Mouse (Mus musculus): Measurements from ENCODE around the gene Hivep3.

DNA sequence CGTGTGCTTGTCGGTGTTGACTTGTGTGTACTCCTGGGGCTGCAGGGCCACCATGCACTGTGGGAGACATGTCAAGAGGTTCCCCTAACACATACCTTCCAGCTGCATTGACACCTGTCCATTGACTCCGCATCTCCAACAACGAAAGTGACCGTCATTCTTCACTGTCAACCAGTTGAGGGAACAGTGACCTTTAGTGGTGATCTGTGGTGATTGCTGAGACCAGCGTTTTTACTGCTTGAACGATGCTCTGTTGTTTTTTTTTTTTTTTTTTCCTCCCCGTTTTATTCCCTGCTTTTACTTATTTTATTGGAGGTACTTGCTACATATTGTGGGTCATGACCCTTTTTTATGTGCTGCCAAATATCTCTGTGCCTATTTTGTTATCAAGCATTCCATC is 323.9 kb downstream of the Hivep3 start:
- TF ChIP-seq POLR2A (IDR thresholded peaks at IDR 0.05; ENCODE audit: insufficient read length, low read depth) (no peak), E2F4 (IDR thresholded peaks at IDR 0.05; ENCODE audit: insufficient read depth) (no peak), TCF12 (IDR thresholded peaks at IDR 0.05; ENCODE audit: insufficient read depth, poor library complexity, severe bottlenecking) (no peak)

Measured in myocyte (in vitro differentiated cells).